8 mouse cellular contexts compared by ENCODE assay signal in the genomic region with DNA sequence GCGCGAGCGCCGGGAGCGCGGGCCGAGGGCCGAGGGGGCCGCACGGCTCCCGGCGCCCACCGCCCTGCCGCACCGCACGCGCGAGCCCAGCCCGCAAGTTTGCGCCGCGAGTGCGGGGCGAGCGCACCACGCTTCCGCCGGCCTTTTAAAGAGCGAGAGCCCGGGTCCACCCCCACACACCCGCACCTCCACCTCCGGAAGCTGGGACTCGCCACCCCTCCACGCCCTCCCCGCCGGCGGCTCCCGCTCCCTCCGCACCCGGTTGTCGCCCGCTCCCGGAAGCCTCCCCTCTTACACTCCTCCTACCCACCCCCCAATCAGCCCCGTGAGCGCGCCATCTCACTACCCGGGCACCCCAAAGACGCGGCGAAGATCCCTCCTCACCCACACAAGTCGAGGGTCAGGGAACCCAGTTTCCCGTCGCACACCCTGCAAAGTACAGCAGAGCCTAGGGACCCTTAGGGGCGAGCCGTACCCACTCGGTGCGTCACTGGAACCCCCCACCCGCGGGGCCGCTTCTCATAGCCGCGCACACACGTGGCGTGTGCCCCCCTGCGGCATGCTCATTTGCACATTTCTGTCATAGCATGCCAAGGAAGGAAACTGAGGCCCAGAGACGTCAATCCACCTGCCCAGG. TPM values are rescaled to one million over a fixed set of nuclear protein-coding genes. Genes with fewer than 3 reads are reported as not detected.
DNase-seq lines count a peak whose midpoint lies in the region; ATAC-seq lines count a peak whose summit lies in the region.

No protein-coding gene starts in this region.

- no peaks in the 10 kb centered on the region for H3K9me3 ChIP-seq in liver, embryonic 11.5 days (ENCODE audit: control insufficient read depth, low read length)
- no peaks in the 10 kb centered on the region for H3K9me3 ChIP-seq in midbrain, embryonic 13.5 days

- H3K4me1 ChIP-seq in liver, embryonic 11.5 days (replicated peaks; ENCODE audit: control insufficient read depth, insufficient read depth, low read length), result peaks cover 4% of the 10 kb centered on the region; the same call in 1 of the 2 replicates
- peaks cover 60% of the 10 kb centered on the region for H3K4me1 ChIP-seq in midbrain, embryonic 13.5 days (replicated peaks)

- H3K36me3 ChIP-seq in liver, embryonic 11.5 days (ENCODE audit: control insufficient read depth, insufficient read depth, low read length), result no peaks in the 10 kb centered on the region
- H3K36me3 ChIP-seq in midbrain, embryonic 13.5 days, result no peaks in the 10 kb centered on the region

- H3K27ac ChIP-seq in liver, embryonic 11.5 days (ENCODE audit: low read depth, low read length), result no peak overlapping the region
- peak overlapping the region; percentile 82 for H3K27ac ChIP-seq in midbrain, embryonic 13.5 days

- no peak for DNase-seq in liver, embryonic 11.5 days (ENCODE audit: low spot score)
- DNase-seq in liver, result no peak
- peak; percentile 76 for DNase-seq in cerebellum, adult 8-10 months
- DNase-seq in embryo, embryonic 11 days, result no peak
- DNase-seq in frontal cortex, postnatal 10 days (ENCODE audit: low spot score in 2 of 2), result no peak
- no peak for DNase-seq in urinary bladder, postnatal 14 days (ENCODE audit: low spot score)

- no peak overlapping the region for H3K9ac ChIP-seq in liver, embryonic 11.5 days (ENCODE audit: low read depth, low read length)
- H3K9ac ChIP-seq in midbrain, embryonic 13.5 days (replicated peaks), result peak overlapping the region; percentile 85

- ATAC-seq in liver, embryonic 11.5 days (replicated peaks; ENCODE audit: low FRiP score), result no peak
- ATAC-seq in granulocyte monocyte progenitor cell, adult 5-6 weeks (replicated peaks; ENCODE audit: poor library complexity, severe bottlenecking), result peak; percentile 21; the same call in 1 of the 2 replicates
- peak; percentile 25; the same call in 1 of the 2 replicates for ATAC-seq in midbrain, embryonic 13.5 days

- peak overlapping the region; percentile 48 for H3K4me3 ChIP-seq in liver, embryonic 11.5 days (ENCODE audit: low read depth, low read length)
- H3K4me3 ChIP-seq in midbrain, embryonic 13.5 days (replicated peaks), result peak overlapping the region; percentile 72

- H3K4me2 ChIP-seq in liver, embryonic 11.5 days, result peak overlapping the region; percentile 80
- H3K4me2 ChIP-seq in midbrain, embryonic 13.5 days (replicated peaks), result peak overlapping the region; percentile 97

- H3K27me3 ChIP-seq in liver, embryonic 11.5 days (replicated peaks; ENCODE audit: control insufficient read depth, insufficient read depth, low read length), result peaks cover 86% of the 10 kb centered on the region
- peaks cover 54% of the 10 kb centered on the region for H3K27me3 ChIP-seq in midbrain, embryonic 13.5 days

- WGBS in liver, embryonic 11.5 days, result 3% methylated on average over 43 of the region's 66 CpGs
- WGBS in midbrain, embryonic 13.5 days, result 2% methylated on average over 46 of the region's 66 CpGs

RNA-seq across cellular contexts. Expression of gene Grm4, which starts 7.8 kb away (rescaled TPM):
- polyA plus RNA-seq in liver, embryonic 11.5 days (2014; fragmentation: Nextera tagmentation; extraction: Ambion mirVana), result 0.12 and 0.18 TPM in 2 replicates
- not detected in 2 replicates for total RNA-seq in granulocyte monocyte progenitor cell, adult 5-6 weeks (2014; fragmentation: Nextera tagmentation)
- total RNA-seq in granulocyte monocyte progenitor cell, adult 5-6 weeks (2017), result not detected in 2 replicates
- polyA plus RNA-seq in midbrain, embryonic 13.5 days (2015; fragmentation: Nextera tagmentation; extraction: Ambion mirVana), result 5.8 and 6.1 TPM in 2 replicates

RNA-seq across cellular contexts. Expression of gene Hmga1, which starts 42.9 kb away (rescaled TPM):
- 667 and 675 TPM in 2 replicates for polyA plus RNA-seq in liver, embryonic 11.5 days (2014; fragmentation: Nextera tagmentation; extraction: Ambion mirVana)
- total RNA-seq in granulocyte monocyte progenitor cell, adult 5-6 weeks (2014; fragmentation: Nextera tagmentation), result 541 and 637 TPM in 2 replicates
- total RNA-seq in granulocyte monocyte progenitor cell, adult 5-6 weeks (2017), result 232 and 267 TPM in 2 replicates
- polyA plus RNA-seq in midbrain, embryonic 13.5 days (2015; fragmentation: Nextera tagmentation; extraction: Ambion mirVana), result 120 and 124 TPM in 2 replicates

RNA-seq across cellular contexts. Expression of gene AI413582, which starts 52.2 kb away (rescaled TPM):
- polyA plus RNA-seq in liver, embryonic 11.5 days (2014; fragmentation: Nextera tagmentation; extraction: Ambion mirVana), result 23.6 and 28.4 TPM in 2 replicates
- total RNA-seq in granulocyte monocyte progenitor cell, adult 5-6 weeks (2014; fragmentation: Nextera tagmentation), result 59.2 and 65.2 TPM in 2 replicates
- total RNA-seq in granulocyte monocyte progenitor cell, adult 5-6 weeks (2017), result 34.8 and 42.3 TPM in 2 replicates
- polyA plus RNA-seq in midbrain, embryonic 13.5 days (2015; fragmentation: Nextera tagmentation; extraction: Ambion mirVana), result 33.4 and 36.8 TPM in 2 replicates
